Mouse (Mus musculus): ENCODE results near the gene Polr2l. TPM values are rescaled to one million over a fixed set of nuclear protein-coding genes. Genes with fewer than 3 reads are reported as not detected.

Gene Polr2l
- polyA plus RNA-seq, 1 experiment from 2014 or later = 77.9 TPM

- H3K27ac ChIP-seq (ENCODE audit: low read depth, low read length) = no peak overlapping the region
- 2% methylated on average over 58 of the region's 59 CpGs for WGBS
- peaks cover 50% of the 10 kb centered on the region for H3K27me3 ChIP-seq (ENCODE audit: control insufficient read depth, insufficient read depth, low read length)
These were observed 13.2 kb downstream of the Polr2l start for GRCm38 (mm10) chr7:141461521-141462332.

GRCm38 (mm10) chr7:141460391-141461113, 14.4 kb downstream of the Polr2l start, which contains the start of gene Cracr2b:
Gene Cracr2b (plus strand): TSS chr7:141461094.
- peak within 1 kb of the TSS; percentile 91 for H3K4me2 ChIP-seq (replicated peaks; ENCODE audit: low read depth, low read length)
- 70% methylated on average over 15 of the region's 15 CpGs for WGBS

More at GRCm38 (mm10) chr7:141461521-141462332, 13.2 kb downstream of the Polr2l start:
- no peak for ATAC-seq (ENCODE audit: low FRiP score, low TSS enrichment)
- H3K4me3 ChIP-seq (ENCODE audit: low read length) = peak overlapping the region; percentile 50
- H3K4me1 ChIP-seq (ENCODE audit: control insufficient read depth, insufficient read depth, low read length) = peaks cover 29% of the 10 kb centered on the region
- H3K9me3 ChIP-seq (ENCODE audit: control insufficient read depth, low read length) = no peaks in the 10 kb centered on the region
- peak overlapping the region; percentile 91 for H3K4me2 ChIP-seq (replicated peaks; ENCODE audit: low read depth, low read length)
- H3K36me3 ChIP-seq (ENCODE audit: control insufficient read depth, insufficient read depth, low read length) = no peaks in the 10 kb centered on the region; the same call in 1 of the 2 replicates
- H3K9ac ChIP-seq (ENCODE audit: low read depth, low read length) = peak overlapping the region; percentile 65

GRCm38 (mm10) chr7:141460001-141460390, 14.9 kb downstream of the Polr2l start:
- Histone ChIP-seq H3K9ac (ENCODE audit: low read depth, low read length) (no peak overlapping the region), H3K27me3 (ENCODE audit: control insufficient read depth, insufficient read depth, low read length) (peaks cover 42% of the 10 kb centered on the region), H3K4me1 (ENCODE audit: control insufficient read depth, insufficient read depth, low read length) (peaks cover 27% of the 10 kb centered on the region), H3K4me3 (ENCODE audit: low read length) (no peak overlapping the region), H3K4me2 (replicated peaks; ENCODE audit: low read depth, low read length) (no peak overlapping the region), H3K9me3 (ENCODE audit: control insufficient read depth, low read length) (no peaks in the 10 kb centered on the region), H3K27ac (ENCODE audit: low read depth, low read length) (no peak overlapping the region), H3K36me3 (ENCODE audit: control insufficient read depth, insufficient read depth, low read length) (no peaks in the 10 kb centered on the region; the same call in 1 of the 2 replicates)
- no peak for ATAC-seq (ENCODE audit: low FRiP score, low TSS enrichment)
- 64% methylated on average over 5 of the region's 5 CpGs for WGBS

More at GRCm38 (mm10) chr7:141460391-141461113, 14.4 kb downstream of the Polr2l start, which contains the start of gene Cracr2b:
- no peaks in the 10 kb centered on the region for H3K9me3 ChIP-seq (ENCODE audit: control insufficient read depth, low read length)
- no peaks in the 10 kb centered on the region; the same call in 1 of the 2 replicates for H3K36me3 ChIP-seq (ENCODE audit: control insufficient read depth, insufficient read depth, low read length)
- peak within 1 kb of the TSS; percentile 50 for H3K4me3 ChIP-seq (ENCODE audit: low read length)
- H3K27ac ChIP-seq (ENCODE audit: low read depth, low read length) = no peak within 1 kb of the TSS
- ATAC-seq (ENCODE audit: low FRiP score, low TSS enrichment) = no peak
- H3K9ac ChIP-seq (ENCODE audit: low read depth, low read length) = peak within 1 kb of the TSS; percentile 65
- H3K4me1 ChIP-seq (ENCODE audit: control insufficient read depth, insufficient read depth, low read length) = peaks cover 33% of the 10 kb centered on the region
- H3K27me3 ChIP-seq (ENCODE audit: control insufficient read depth, insufficient read depth, low read length) = peaks cover 46% of the 10 kb centered on the region

- 91% methylated on average over 17 of the region's 17 CpGs for WGBS
- H3K4me2 ChIP-seq (replicated peaks; ENCODE audit: low read depth, low read length) = no peak overlapping the region
- no peaks in the 10 kb centered on the region for H3K9me3 ChIP-seq (ENCODE audit: control insufficient read depth, low read length)
- H3K27me3 ChIP-seq (ENCODE audit: control insufficient read depth, insufficient read depth, low read length) = peaks cover 37% of the 10 kb centered on the region
- no peaks in the 10 kb centered on the region; the same call in 1 of the 2 replicates for H3K36me3 ChIP-seq (ENCODE audit: control insufficient read depth, insufficient read depth, low read length)
- no peak overlapping the region for H3K4me3 ChIP-seq (ENCODE audit: low read length)
- H3K9ac ChIP-seq (ENCODE audit: low read depth, low read length) = no peak overlapping the region
- peaks cover 24% of the 10 kb centered on the region for H3K4me1 ChIP-seq (ENCODE audit: control insufficient read depth, insufficient read depth, low read length)
- ATAC-seq (ENCODE audit: low FRiP score, low TSS enrichment) = no peak
- no peak overlapping the region for H3K27ac ChIP-seq (ENCODE audit: low read depth, low read length)
These were observed 15.6 kb downstream of the Polr2l start for GRCm38 (mm10) chr7:141459301-141459711.

GRCm38 (mm10) chr7:141458661-141459060, 16.3 kb downstream of the Polr2l start:
- Histone ChIP-seq H3K4me3 (ENCODE audit: low read length) (no peak overlapping the region), H3K4me2 (replicated peaks; ENCODE audit: low read depth, low read length) (no peak overlapping the region), H3K27me3 (ENCODE audit: control insufficient read depth, insufficient read depth, low read length) (peaks cover 30% of the 10 kb centered on the region), H3K27ac (ENCODE audit: low read depth, low read length) (no peak overlapping the region), H3K4me1 (ENCODE audit: control insufficient read depth, insufficient read depth, low read length) (peaks cover 23% of the 10 kb centered on the region), H3K9ac (ENCODE audit: low read depth, low read length) (no peak overlapping the region), H3K36me3 (ENCODE audit: control insufficient read depth, insufficient read depth, low read length) (no peaks in the 10 kb centered on the region; the same call in 1 of the 2 replicates), H3K9me3 (ENCODE audit: control insufficient read depth, low read length) (no peaks in the 10 kb centered on the region)
- 92% methylated on average over 11 of the region's 11 CpGs for WGBS
- no peak for ATAC-seq (ENCODE audit: low FRiP score, low TSS enrichment)

GRCm38 (mm10) chr7:141457986-141458660, 16.8 kb downstream of the Polr2l start:
- peaks cover 25% of the 10 kb centered on the region for H3K27me3 ChIP-seq (ENCODE audit: control insufficient read depth, insufficient read depth, low read length)
- WGBS = 76% methylated on average over 15 of the region's 15 CpGs
- no peaks in the 10 kb centered on the region; the same call in 1 of the 2 replicates for H3K36me3 ChIP-seq (ENCODE audit: control insufficient read depth, insufficient read depth, low read length)
- H3K27ac ChIP-seq (ENCODE audit: low read depth, low read length) = no peak overlapping the region
- no peak overlapping the region for H3K9ac ChIP-seq (ENCODE audit: low read depth, low read length)
- ATAC-seq (ENCODE audit: low FRiP score, low TSS enrichment) = no peak
- no peak overlapping the region for H3K4me2 ChIP-seq (replicated peaks; ENCODE audit: low read depth, low read length)
- H3K4me1 ChIP-seq (ENCODE audit: control insufficient read depth, insufficient read depth, low read length) = peaks cover 23% of the 10 kb centered on the region
- H3K9me3 ChIP-seq (ENCODE audit: control insufficient read depth, low read length) = no peaks in the 10 kb centered on the region
- H3K4me3 ChIP-seq (ENCODE audit: low read length) = no peak overlapping the region

DNA sequence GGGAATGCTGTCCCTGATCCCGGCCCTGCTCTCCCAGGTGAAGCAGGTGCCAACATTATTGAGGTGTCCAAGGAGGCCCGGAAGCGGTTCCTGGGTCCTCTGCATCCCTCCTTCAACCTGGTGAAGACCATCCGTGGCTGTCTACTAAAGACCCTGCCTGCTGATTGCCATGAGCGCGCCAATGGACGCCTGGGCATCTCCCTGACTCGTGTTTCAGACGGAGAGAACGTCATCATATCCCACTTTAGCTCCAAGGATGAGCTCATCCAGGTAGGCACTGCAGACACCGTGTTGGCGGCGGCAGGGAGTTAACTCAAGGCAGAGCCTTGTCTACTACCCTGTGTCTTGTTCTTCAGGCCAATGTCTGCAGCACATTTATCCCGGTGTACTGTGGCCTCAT, 17.7 kb downstream of the Polr2l start:
- H3K36me3 ChIP-seq (ENCODE audit: control insufficient read depth, insufficient read depth, low read length) = no peaks in the 10 kb centered on the region; the same call in 1 of the 2 replicates
- peaks cover 21% of the 10 kb centered on the region for H3K4me1 ChIP-seq (ENCODE audit: control insufficient read depth, insufficient read depth, low read length)
- no peak overlapping the region for H3K4me2 ChIP-seq (replicated peaks; ENCODE audit: low read depth, low read length)
- no peak for ATAC-seq (ENCODE audit: low FRiP score, low TSS enrichment)
- H3K9me3 ChIP-seq (ENCODE audit: control insufficient read depth, low read length) = no peaks in the 10 kb centered on the region
- H3K27ac ChIP-seq (ENCODE audit: low read depth, low read length) = no peak overlapping the region
- no peak overlapping the region for H3K4me3 ChIP-seq (ENCODE audit: low read length)
- H3K9ac ChIP-seq (ENCODE audit: low read depth, low read length) = no peak overlapping the region
- WGBS = 94% methylated on average over 14 of the region's 14 CpGs
- H3K27me3 ChIP-seq (ENCODE audit: control insufficient read depth, insufficient read depth, low read length) = peaks cover 17% of the 10 kb centered on the region

- Histone ChIP-seq H3K27ac (ENCODE audit: low read depth, low read length) (no peak overlapping the region), H3K4me1 (ENCODE audit: control insufficient read depth, insufficient read depth, low read length) (peaks cover 16% of the 10 kb centered on the region), H3K36me3 (ENCODE audit: control insufficient read depth, insufficient read depth, low read length) (peaks cover 4% of the 10 kb centered on the region; the same call in 1 of the 2 replicates), H3K9ac (ENCODE audit: low read depth, low read length) (no peak overlapping the region), H3K27me3 (ENCODE audit: control insufficient read depth, insufficient read depth, low read length) (peaks cover 12% of the 10 kb centered on the region), H3K4me2 (replicated peaks; ENCODE audit: low read depth, low read length) (no peak overlapping the region), H3K4me3 (ENCODE audit: low read length) (no peak overlapping the region), H3K9me3 (ENCODE audit: control insufficient read depth, low read length) (no peaks in the 10 kb centered on the region)
- no peak for ATAC-seq (ENCODE audit: low FRiP score, low TSS enrichment)
- 88% methylated on average over 6 of the region's 6 CpGs for WGBS
These were observed 18.2 kb downstream of the Polr2l start for GRCm38 (mm10) chr7:141456739-141457138.
